Mouse (Mus musculus): ENCODE measurements at regions not wholly inside any gene's neighbourhood (a gene's known extent, or its start where the extent isn't known, plus 50 kb on each side); places are given as distances from the start of the nearest gene placed in this dataset.

- TF ChIP-seq POLR2A (IDR thresholded peaks at IDR 0.05; ENCODE audit: borderline replicate concordance, extremely low read depth, low read depth, low read length) (no peak), CTCF (IDR thresholded peaks at IDR 0.05; ENCODE audit: insufficient read depth, low read length) (no peak)
Measured at GRCm38 (mm10) chr9:94101958-94102357, 435.9 kb downstream of the 1190002N15Rik start.
